Mouse (Mus musculus) liver, adult 2 months (tissue): ENCODE measurements around the gene Mvk. TPM values are rescaled to one million over a fixed set of nuclear protein-coding genes. Genes with fewer than 3 reads are reported as not detected.

Source experiments
- DNase-seq: peaks from one replicate; pipeline ENCODE4 v3.0.0-alpha.2; 2011; ENCODE audit warnings: low read depth, low spot score; ENCODE audit errors: extremely low read depth
- H3K27ac ChIP-seq: fragments of 200-500 bp; replicated peaks from 2 replicates; pipeline ENCODE4 v1.5.1; 2012; ENCODE audit warnings: low read depth, mild to moderate bottlenecking, control low read depth, inconsistent platforms, low read length; ENCODE audit not compliant: insufficient read depth
- H3K27me3 ChIP-seq: fragments of 200-500 bp; 2 replicates; pipeline ENCODE4 v1.6.1; 2012; ENCODE audit warnings: mild to moderate bottlenecking, moderate library complexity, low read length, inconsistent platforms; ENCODE audit not compliant: control insufficient read depth, insufficient read depth
- H3K36me3 ChIP-seq: fragments of 200-500 bp; 2 replicates; pipeline ENCODE4 v1.6.1; 2012; ENCODE audit warnings: low read length, inconsistent platforms; ENCODE audit not compliant: control insufficient read depth, insufficient read depth
- H3K4me1 ChIP-seq: fragments of 200-500 bp; 2 replicates; pipeline ENCODE4 v1.6.1; 2011; ENCODE audit warnings: low read length; ENCODE audit not compliant: control insufficient read depth, insufficient read depth
- H3K4me3 ChIP-seq: fragments of 200-500 bp; 2 replicates; pipeline ENCODE4 v1.5.1; 2011; ENCODE audit warnings: low read depth, mild to moderate bottlenecking, control low read depth, low read length, moderate library complexity; ENCODE audit not compliant: insufficient read depth
- H3K79me2 ChIP-seq: fragments of 200-500 bp; 2 replicates; pipeline ENCODE4 v1.6.1; 2012; ENCODE audit warnings: inconsistent platforms, mild to moderate bottlenecking, low read length, moderate library complexity; ENCODE audit not compliant: control insufficient read depth, insufficient read depth
- H3K9ac ChIP-seq: fragments of 200-500 bp; 2 replicates; pipeline ENCODE4 v1.6.1; 2012; ENCODE audit warnings: low read depth, mild to moderate bottlenecking, control low read depth, inconsistent platforms, low read length
- CTCF ChIP-seq: fragments of 200-500 bp; IDR thresholded peaks from 2 replicates; pipeline ENCODE4 v1.5.1; 2011; ENCODE audit warnings: low read depth, low read length, control low read depth
- POLR2A ChIP-seq: fragments of 200-500 bp; IDR thresholded peaks from 2 replicates; pipeline ENCODE4 v1.6.1; 2011; ENCODE audit warnings: low read length, control low read depth; ENCODE audit not compliant: insufficient read depth; ENCODE audit errors: extremely low read depth
- WGBS: fragments of 180-500 bp; shearing (Covaris S2); methylation state at CpG from one replicate; pipeline ENCODE4 v1.1.7; 2018; 5-methylcytosine and 5-hydroxymethylcytosine counted together
- polyA plus RNA-seq: library from polyadenylated mRNA; depleted of rRNA; stranded (reverse); fragments of >200 nt; gene quantifications from 2 replicates; pipeline ENCODE4 v1.2.3, GENCODE M21; 2012
- total RNA-seq: library from RNA; depleted of rRNA; stranded (reverse); fragments of >200 nt; gene quantifications from 2 replicates; pipeline ENCODE4 v1.2.3, GENCODE M21; 2014

The Mvk gene
- total and polyA plus RNA-seq, 2 experiments: 39.2 to 59.5 TPM

DNA sequence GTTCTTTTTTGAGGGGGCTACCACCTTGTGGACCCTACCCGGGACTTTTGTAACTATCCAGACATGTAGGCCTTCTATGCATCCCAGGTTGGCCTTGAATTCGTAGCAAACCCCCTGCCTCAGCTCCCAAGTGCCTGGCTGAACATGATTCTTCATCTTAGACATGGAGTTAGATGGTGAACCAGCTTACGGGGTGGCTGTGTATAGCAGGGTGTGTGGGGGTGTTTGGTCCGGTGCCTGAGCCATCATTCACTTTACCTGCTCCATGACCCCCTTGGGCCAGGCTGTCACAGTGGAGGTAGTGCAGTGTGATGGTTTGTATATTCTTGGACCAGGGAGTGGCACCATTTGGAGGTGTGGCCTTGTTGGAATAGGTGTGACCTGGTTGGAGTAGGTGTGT is 23.9 kb downstream of the Mvk start:
- no peak overlapping the region for H3K4me3 ChIP-seq
- no peaks in the 10 kb centered on the region for H3K36me3 ChIP-seq
- H3K9ac ChIP-seq: no peak overlapping the region
- WGBS: 80% methylated on average over 4 of the region's 4 CpGs
- H3K27ac ChIP-seq: no peak overlapping the region
- H3K79me2 ChIP-seq: no peaks in the 10 kb centered on the region
- no peak for DNase-seq
- no peaks in the 10 kb centered on the region for H3K27me3 ChIP-seq
- H3K4me1 ChIP-seq: peaks cover 4% of the 10 kb centered on the region; the same call in 1 of the 2 replicates
- TF ChIP-seq POLR2A (no peak), CTCF (no peak)

- H3K27me3 ChIP-seq: no peaks in the 10 kb centered on the region
- peak; percentile 81 for DNase-seq
- H3K36me3 ChIP-seq: no peaks in the 10 kb centered on the region
- H3K27ac ChIP-seq: no peak overlapping the region
- WGBS: 23% methylated on average over 3 of the region's 3 CpGs
- peaks cover 4% of the 10 kb centered on the region; the same call in 1 of the 2 replicates for H3K4me1 ChIP-seq
- no peak for TF ChIP-seq CTCF
- no peak for TF ChIP-seq POLR2A
- no peaks in the 10 kb centered on the region for H3K79me2 ChIP-seq
- H3K9ac ChIP-seq: no peak overlapping the region
- H3K4me3 ChIP-seq: no peak overlapping the region
Measured at GRCm38 (mm10) chr5:114470359-114470758, 26.3 kb downstream of the Mvk start.

- Histone ChIP-seq H3K9ac (no peak overlapping the region), H3K27me3 (no peaks in the 10 kb centered on the region), H3K27ac (no peak overlapping the region), H3K36me3 (no peaks in the 10 kb centered on the region), H3K79me2 (no peaks in the 10 kb centered on the region), H3K4me3 (no peak overlapping the region), H3K4me1 (peaks cover 2% of the 10 kb centered on the region; the same call in 1 of the 2 replicates)
- peak; percentile 30 for DNase-seq
- TF ChIP-seq CTCF (no peak), POLR2A (no peak)
- WGBS: 55% methylated on average over 35 of the region's 35 CpGs
Measured at GRCm38 (mm10) chr5:114474741-114475491, 30.8 kb downstream of the Mvk start.

DNA sequence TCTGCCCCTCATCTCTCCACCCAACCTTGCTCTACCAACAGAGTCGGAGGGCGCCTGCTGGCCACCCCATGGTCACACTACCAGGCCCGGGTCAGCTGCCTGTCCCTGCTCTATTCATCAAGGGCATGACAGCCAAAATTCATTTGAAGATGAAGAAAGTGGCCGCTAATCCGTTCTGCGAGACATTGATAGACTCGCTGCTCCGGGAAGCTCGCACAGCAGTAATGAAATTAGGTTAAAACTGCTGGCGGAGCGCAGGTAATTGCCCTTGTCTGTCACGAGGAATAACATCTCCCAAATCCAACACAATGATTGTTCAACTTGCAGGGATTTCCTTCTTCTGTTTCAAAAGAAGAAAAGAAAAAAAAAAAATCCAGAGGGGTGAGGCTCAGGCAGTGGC is 34.2 kb downstream of the Mvk start:
- no peaks in the 10 kb centered on the region for H3K36me3 ChIP-seq
- H3K4me3 ChIP-seq: no peak overlapping the region
- no peak overlapping the region for H3K9ac ChIP-seq
- DNase-seq: no peak
- H3K4me1 ChIP-seq: no peaks in the 10 kb centered on the region
- no peaks in the 10 kb centered on the region for H3K79me2 ChIP-seq
- TF ChIP-seq POLR2A (no peak), CTCF (no peak)
- H3K27ac ChIP-seq: no peak overlapping the region
- H3K27me3 ChIP-seq: no peaks in the 10 kb centered on the region
- 94% methylated on average over 12 of the region's 12 CpGs for WGBS

DNA sequence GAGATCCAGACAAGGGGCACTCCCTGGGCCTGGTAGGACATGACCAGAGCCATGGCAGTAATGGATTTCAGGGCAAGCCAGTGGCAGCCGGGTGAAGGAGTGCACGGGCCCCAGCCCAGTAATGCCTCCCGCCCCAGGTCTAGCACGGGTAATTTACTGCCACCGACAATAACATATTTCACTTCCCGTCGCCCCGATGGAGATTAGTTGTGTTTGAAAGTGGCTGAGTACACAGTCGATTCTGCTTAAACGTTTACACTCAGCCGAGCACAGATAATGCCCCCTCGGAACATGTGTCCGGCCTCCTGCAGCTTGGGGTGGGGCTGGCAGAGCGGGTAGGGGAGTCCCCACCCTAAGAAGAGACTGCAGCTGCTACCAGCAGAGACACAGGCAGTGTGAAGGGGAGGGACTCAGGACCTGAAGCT is 38.5 kb downstream of the Mvk start:
- WGBS: 34% methylated on average over 14 of the region's 14 CpGs
- Histone ChIP-seq H3K27ac (no peak overlapping the region), H3K4me1 (no peaks in the 10 kb centered on the region), H3K4me3 (no peak overlapping the region), H3K79me2 (no peaks in the 10 kb centered on the region), H3K9ac (no peak overlapping the region), H3K36me3 (no peaks in the 10 kb centered on the region), H3K27me3 (no peaks in the 10 kb centered on the region)
- TF ChIP-seq CTCF: no peak
- no peak for TF ChIP-seq POLR2A
- no peak for DNase-seq

- WGBS: 88% methylated on average over 14 of the region's 14 CpGs
- TF ChIP-seq POLR2A (no peak), CTCF (no peak)
- Histone ChIP-seq H3K27ac (no peak overlapping the region), H3K9ac (no peak overlapping the region), H3K79me2 (no peaks in the 10 kb centered on the region), H3K36me3 (no peaks in the 10 kb centered on the region), H3K4me3 (no peak overlapping the region), H3K27me3 (no peaks in the 10 kb centered on the region), H3K4me1 (no peaks in the 10 kb centered on the region)
- no peak for DNase-seq
Measured at GRCm38 (mm10) chr5:114485685-114486084, 41.6 kb downstream of the Mvk start.
